Mouse (Mus musculus) myocyte (in vitro differentiated cells): ENCODE results near the gene Jdp2. TPM values are rescaled to one million over a fixed set of nuclear protein-coding genes. Genes with fewer than 3 reads are reported as not detected.

Source experiments
- H3K27me3 ChIP-seq: one replicate; pipeline ENCODE4 v1.6.1; 2011; ENCODE audit not compliant: control insufficient read depth, insufficient read depth, insufficient read length
- H3K36me3 ChIP-seq: one replicate; pipeline ENCODE4 v1.6.1; 2011; ENCODE audit not compliant: control insufficient read depth, insufficient read depth
- H3K4me2 ChIP-seq: one replicate; pipeline ENCODE4 v1.6.1; 2011; ENCODE audit warnings: low read depth, control low read depth
- H3K4me3 ChIP-seq: one replicate; pipeline ENCODE4 v1.5.1; 2011; ENCODE audit warnings: mild to moderate bottlenecking, control low read depth, moderate library complexity
- H3K79me2 ChIP-seq: one replicate; pipeline ENCODE4 v1.6.1; 2011; ENCODE audit not compliant: control insufficient read depth, insufficient read depth
- H3ac ChIP-seq: one replicate; pipeline ENCODE4 v1.6.1; 2011; ENCODE audit not compliant: control insufficient read depth, insufficient read length
- CEBPB ChIP-seq: IDR thresholded peaks from 2 replicates; pipeline ENCODE4 v1.6.1; 2011; ENCODE audit warnings: mild to moderate bottlenecking, moderate library complexity; ENCODE audit not compliant: poor library complexity, insufficient read depth, severe bottlenecking
- E2F4 ChIP-seq: IDR thresholded peaks from one replicate; pipeline ENCODE4 v1.6.1; 2011; ENCODE audit warnings: mild to moderate bottlenecking, control low read depth, moderate library complexity; ENCODE audit not compliant: insufficient read depth
- MAX ChIP-seq: IDR thresholded peaks from one replicate; pipeline ENCODE4 v1.6.1; 2011; ENCODE audit warnings: low read depth, mild to moderate bottlenecking, control low read depth
- MYOD1 ChIP-seq, 3 experiments: IDR thresholded peaks; one replicate each; pipeline ENCODE4 v1.6.1; 2011; ENCODE audit warnings: control low read depth in 2 of 3, low read depth in 2 of 3, mild to moderate bottlenecking in 2 of 3, moderate library complexity in 1 of 3; ENCODE audit not compliant: insufficient read length in 2 of 3, control insufficient read depth in 1 of 3
- MYOG ChIP-seq, 3 experiments: IDR thresholded peaks; one replicate each; pipeline ENCODE4 v1.6.1; 2011; ENCODE audit warnings: control low read depth in 2 of 3, low read depth in 2 of 3, mild to moderate bottlenecking in 2 of 3; ENCODE audit not compliant: insufficient read length in 2 of 3, control insufficient read depth in 1 of 3, insufficient read depth in 1 of 3
- POLR2A ChIP-seq: IDR thresholded peaks from one replicate; pipeline ENCODE4 v1.6.1; 2011; ENCODE audit warnings: low read depth, mild to moderate bottlenecking, control low read depth, moderate library complexity; ENCODE audit not compliant: insufficient read length
- POLR2AphosphoS2 ChIP-seq: IDR thresholded peaks from one replicate; pipeline ENCODE4 v1.6.1; 2011; ENCODE audit warnings: low read depth, control low read depth; ENCODE audit not compliant: insufficient read length
- REST ChIP-seq: IDR thresholded peaks from one replicate; pipeline ENCODE4 v1.6.1; 2011; ENCODE audit warnings: mild to moderate bottlenecking, control low read depth, moderate library complexity; ENCODE audit not compliant: insufficient read depth, insufficient read length
- SRF ChIP-seq: IDR thresholded peaks from one replicate; pipeline ENCODE4 v1.6.1; 2011; ENCODE audit warnings: low read depth; ENCODE audit not compliant: control insufficient read depth, insufficient read length
- TCF12 ChIP-seq: IDR thresholded peaks from one replicate; pipeline ENCODE4 v1.6.1; 2011; ENCODE audit warnings: mild to moderate bottlenecking, control low read depth; ENCODE audit not compliant: poor library complexity, insufficient read depth, severe bottlenecking
- TCF3 ChIP-seq: IDR thresholded peaks from one replicate; pipeline ENCODE4 v1.6.1; 2011; ENCODE audit warnings: low read depth, control low read depth; ENCODE audit not compliant: insufficient read length
- USF1 ChIP-seq: IDR thresholded peaks from one replicate; pipeline ENCODE4 v1.6.1; 2011; ENCODE audit warnings: low read depth, mild to moderate bottlenecking, control low read depth, moderate library complexity
- polyA plus RNA-seq: library from polyadenylated mRNA; unstranded; fragments of >200 nt; fragmentation: generic; extraction: Trizol; gene quantifications from one replicate; pipeline ENCODE4 v1.2.1, GENCODE M21; 2012; ENCODE audit warnings: missing spikeins

Gene Jdp2
- polyA plus RNA-seq, 1 experiment: 72.9 TPM

DNA sequence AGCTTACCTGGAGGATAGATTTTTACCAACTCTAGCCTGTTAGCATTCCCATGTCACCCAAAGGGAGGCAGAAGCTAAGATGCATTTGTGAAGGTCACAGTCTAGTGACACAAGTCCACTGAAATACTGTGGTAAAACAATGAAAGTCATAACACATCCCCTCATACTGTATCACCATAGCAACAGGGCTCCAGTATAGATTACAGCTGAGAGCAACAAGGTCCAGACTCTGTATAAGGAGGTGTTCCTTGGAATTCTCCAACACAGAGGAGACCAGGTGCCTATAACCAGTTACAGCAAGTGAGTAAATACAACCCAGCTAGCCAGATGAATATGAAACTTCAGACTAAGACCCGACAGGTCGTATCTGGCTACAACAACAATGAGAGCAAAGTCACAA, 33.4 kb upstream of the Jdp2 start:
- H3ac ChIP-seq: no peak overlapping the region
- no peak overlapping the region for H3K4me3 ChIP-seq
- TF ChIP-seq E2F4 (no peak), MYOG (IDR thresholded peaks at IDR 0.05; ENCODE audit: control insufficient read depth in 1 of 3, insufficient read depth in 1 of 3, insufficient read length in 2 of 3, low read depth in 2 of 3) (no peak)
- no peak overlapping the region for H3K4me2 ChIP-seq
- no peaks in the 10 kb centered on the region for H3K79me2 ChIP-seq
- H3K36me3 ChIP-seq: no peaks in the 10 kb centered on the region
- no peaks in the 10 kb centered on the region for H3K27me3 ChIP-seq

DNA sequence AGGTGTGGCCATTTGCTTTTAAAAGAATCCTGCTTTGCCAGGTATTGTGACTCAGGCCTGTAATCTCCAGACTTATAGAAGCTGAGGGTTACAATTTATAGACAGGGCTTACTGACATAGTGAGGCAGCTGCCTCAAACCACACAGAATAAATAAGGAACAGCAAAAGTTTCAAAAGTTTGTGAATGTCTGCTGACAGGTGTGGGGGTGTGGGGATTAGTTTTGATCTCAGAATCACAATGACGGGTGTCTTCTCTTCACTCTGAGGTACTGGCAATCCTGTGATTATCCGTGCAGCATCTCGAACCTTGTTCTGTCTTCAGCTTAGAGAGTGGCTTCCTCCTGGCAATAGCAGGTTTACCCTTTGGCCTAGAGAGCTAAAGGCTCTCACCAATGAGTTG, 30.5 kb upstream of the Jdp2 start:
- Histone ChIP-seq H3K36me3 (no peaks in the 10 kb centered on the region), H3K79me2 (no peaks in the 10 kb centered on the region), H3K4me2 (no peak overlapping the region), H3K4me3 (no peak overlapping the region), H3ac (no peak overlapping the region), H3K27me3 (no peaks in the 10 kb centered on the region)
- TF ChIP-seq CEBPB (no peak), REST (no peak), MYOD1 (IDR thresholded peaks at IDR 0.05; ENCODE audit: control insufficient read depth in 1 of 3, insufficient read length in 2 of 3, low read depth in 2 of 3) (peak in 2 of 3 experiments; percentile 40 to 58), TCF3 (no peak)

DNA sequence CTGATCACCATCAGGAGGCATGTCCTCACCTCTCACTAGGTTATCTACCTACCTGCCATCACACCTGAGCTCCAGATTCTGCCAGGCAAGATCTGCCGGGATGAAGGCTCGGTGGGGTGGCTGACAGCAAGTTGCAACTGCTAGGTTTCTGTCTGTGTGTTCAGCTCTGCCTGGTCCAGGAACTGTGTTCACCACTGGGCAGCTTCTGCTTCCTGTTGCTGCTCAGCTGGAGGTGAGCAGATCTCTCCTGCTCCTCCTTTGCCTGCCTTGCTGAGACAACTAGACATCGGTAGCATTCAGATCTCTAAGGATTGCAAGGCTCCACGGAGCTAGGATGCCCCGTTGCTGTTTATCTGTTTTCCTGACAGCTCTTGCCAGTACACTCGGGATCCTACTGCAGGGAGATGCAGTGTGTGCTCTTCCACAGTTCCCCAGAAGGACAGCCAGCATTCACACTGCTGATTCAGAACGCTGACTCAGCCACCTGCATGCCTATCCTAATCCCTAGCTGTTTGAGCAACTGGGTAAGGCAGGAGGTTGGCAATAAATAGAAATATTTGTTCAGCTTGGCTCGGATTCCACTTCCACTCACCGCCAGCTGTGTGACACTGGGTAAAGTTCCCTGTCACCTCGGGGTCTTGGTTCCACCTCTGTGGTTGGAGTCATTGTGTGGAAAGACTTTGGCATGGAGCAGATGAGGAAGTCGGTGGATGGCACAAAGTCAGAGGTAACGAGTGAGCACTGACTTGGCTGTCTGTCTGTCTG, 29.3 kb upstream of the Jdp2 start:
- TF ChIP-seq MYOG (IDR thresholded peaks at IDR 0.05; ENCODE audit: control insufficient read depth in 1 of 3, insufficient read depth in 1 of 3, insufficient read length in 2 of 3, low read depth in 2 of 3): peak in 2 of 3 experiments; percentile 47 to 65
- TF ChIP-seq POLR2AphosphoS2: no peak
- TF ChIP-seq MYOD1 (IDR thresholded peaks at IDR 0.05; ENCODE audit: control insufficient read depth in 1 of 3, insufficient read length in 2 of 3, low read depth in 2 of 3): peak in 2 of 3 experiments; percentile 15 to 58
- TF ChIP-seq CEBPB: peak; percentile 30; the same call in 1 of the 2 replicates
- Histone ChIP-seq H3K79me2 (no peaks in the 10 kb centered on the region), H3K4me2 (peak overlapping the region; percentile 80), H3K4me3 (no peak overlapping the region), H3K27me3 (no peaks in the 10 kb centered on the region), H3K36me3 (no peaks in the 10 kb centered on the region), H3ac (no peak overlapping the region)

DNA sequence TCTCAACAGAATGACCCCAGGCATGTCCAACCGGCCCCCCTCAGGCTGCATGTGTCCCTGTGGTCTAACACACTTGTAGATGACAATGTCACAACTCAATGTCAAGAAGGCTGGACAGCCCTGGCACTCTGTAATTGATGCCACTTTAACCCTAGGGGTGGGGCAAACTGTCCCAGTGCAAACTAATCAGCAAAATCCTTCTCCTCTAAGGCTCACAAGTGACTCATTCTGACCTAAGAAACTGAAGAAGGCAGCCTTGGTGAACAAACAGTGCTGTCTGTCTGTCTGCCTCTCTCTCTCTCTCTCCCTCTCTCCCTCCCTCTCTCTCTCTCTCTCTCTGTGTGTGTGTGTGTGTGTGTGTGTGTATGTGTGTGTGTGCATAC, 28.7 kb upstream of the Jdp2 start:
- Histone ChIP-seq H3K27me3 (no peaks in the 10 kb centered on the region), H3K36me3 (no peaks in the 10 kb centered on the region)

DNA sequence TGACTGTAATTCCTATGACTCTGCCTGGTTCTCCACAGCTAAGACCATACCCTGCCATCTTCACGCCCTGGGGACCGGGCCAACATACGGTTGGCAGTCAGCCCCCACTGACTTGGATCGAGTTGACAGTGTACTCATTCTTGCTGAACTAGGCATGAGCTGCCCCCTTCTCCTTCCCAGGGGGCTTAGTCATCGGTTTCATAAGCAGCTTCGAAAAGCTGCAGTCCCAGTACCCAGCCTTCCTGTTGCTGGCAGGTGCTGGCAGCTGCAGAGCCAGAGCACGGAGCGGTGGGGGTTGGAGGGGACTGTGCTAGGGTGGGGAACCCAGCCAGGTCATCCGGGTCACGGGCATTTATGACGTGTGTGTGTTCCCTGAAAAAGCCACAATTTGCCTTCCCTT, 27.5 kb upstream of the Jdp2 start:
- TF ChIP-seq MAX (no peak), TCF12 (peak; percentile 58), MYOG (IDR thresholded peaks at IDR 0.05; ENCODE audit: control insufficient read depth in 1 of 3, insufficient read depth in 1 of 3, insufficient read length in 2 of 3, low read depth in 2 of 3) (peak in 2 of 3 experiments; percentile 84 to 96), E2F4 (no peak), POLR2A (no peak), CEBPB (peak; percentile 40; the same call in 1 of the 2 replicates), TCF3 (peak; percentile 66), POLR2AphosphoS2 (no peak), USF1 (no peak), MYOD1 (IDR thresholded peaks at IDR 0.05; ENCODE audit: control insufficient read depth in 1 of 3, insufficient read length in 2 of 3, low read depth in 2 of 3) (peak in 2 of 3 experiments; percentile 85 to 94), SRF (no peak), REST (no peak)
- Histone ChIP-seq H3K4me2 (peak overlapping the region; percentile 80), H3ac (no peak overlapping the region), H3K27me3 (no peaks in the 10 kb centered on the region), H3K79me2 (no peaks in the 10 kb centered on the region), H3K4me3 (no peak overlapping the region), H3K36me3 (no peaks in the 10 kb centered on the region)

More for the DNA sequence above, 28.7 kb upstream of the Jdp2 start:
- Histone ChIP-seq H3K4me3 (no peak overlapping the region), H3K4me2 (peak overlapping the region; percentile 80), H3ac (no peak overlapping the region), H3K79me2 (no peaks in the 10 kb centered on the region)
- TF ChIP-seq POLR2AphosphoS2 (no peak), MYOD1 (IDR thresholded peaks at IDR 0.05; ENCODE audit: control insufficient read depth in 1 of 3, insufficient read length in 2 of 3, low read depth in 2 of 3) (no peak), E2F4 (no peak), SRF (no peak), POLR2A (no peak), CEBPB (0 out of 2 replicates have a peak, but pooled peaks have one; percentile 25), USF1 (no peak), MYOG (IDR thresholded peaks at IDR 0.05; ENCODE audit: control insufficient read depth in 1 of 3, insufficient read depth in 1 of 3, insufficient read length in 2 of 3, low read depth in 2 of 3) (no peak)
